Mouse (Mus musculus): ENCODE measurements around the gene F13a1. TPM values are rescaled to one million over a fixed set of nuclear protein-coding genes. Genes with fewer than 3 reads are reported as not detected.
A peak's percentile ranks its signal among the peaks of the same experiment; 100 is the strongest.

F13a1 gene
- total and polyA plus RNA-seq, 3 experiments, result not detected

- Histone ChIP-seq H3K79me2 (ENCODE audit: control insufficient read depth, insufficient read depth, low read length, poor library complexity) (no peaks in the 10 kb centered on the region), H3K27ac (ENCODE audit: control insufficient read depth, low read depth, low read length) (no peak overlapping the region), H3K4me1 (ENCODE audit: control insufficient read depth in 1 of 2, insufficient read depth in 2 of 2, low read length in 2 of 2) (no peaks in the 10 kb centered on the region), H3K36me3 (ENCODE audit: control insufficient read depth in 1 of 2, insufficient read depth in 2 of 2, low read length in 2 of 2) (no peaks in the 10 kb centered on the region), H3K9ac (ENCODE audit: control insufficient read depth, low read depth, low read length, poor library complexity, severe bottlenecking) (no peak overlapping the region), H3K9me3 (replicated peaks; ENCODE audit: insufficient read depth, low read length) (no peaks in the 10 kb centered on the region), H3K27me3 (ENCODE audit: control insufficient read depth in 1 of 2, insufficient read depth in 2 of 2, low read length in 2 of 2) (no peaks in the 10 kb centered on the region), H3K4me3 (ENCODE audit: control insufficient read depth in 1 of 2, insufficient read depth in 1 of 2, low read depth in 2 of 2, low read length in 2 of 2) (no peak overlapping the region)
- DNase-seq (ENCODE audit: low read depth, low spot score), result no peak
- no peak for TF ChIP-seq GATA1 (IDR thresholded peaks at IDR 0.05; ENCODE audit: low read depth, low read length)
- no peak for TF ChIP-seq POLR2AphosphoS2 (IDR thresholded peaks at IDR 0.05; ENCODE audit: low read length)
- TF ChIP-seq NELFE (IDR thresholded peaks at IDR 0.05; ENCODE audit: low read depth, low read length), result no peak
- no peak for TF ChIP-seq MYB (IDR thresholded peaks at IDR 0.05; ENCODE audit: low read depth, low read length)
- TF ChIP-seq RCOR1 (IDR thresholded peaks at IDR 0.05; ENCODE audit: low read depth, low read length), result no peak
- no peak for TF ChIP-seq RAD21 (IDR thresholded peaks at IDR 0.05; ENCODE audit: low read depth, low read length)
- TF ChIP-seq POLR2AphosphoS5 (IDR thresholded peaks at IDR 0.05; ENCODE audit: borderline replicate concordance, low read depth, low read length), result no peak
- no peak for TF ChIP-seq POLR2A (IDR thresholded peaks at IDR 0.05; ENCODE audit: control insufficient read depth in 1 of 2, insufficient read depth in 1 of 2, low read depth in 1 of 2, low read length in 2 of 2, poor library complexity in 1 of 2)
- no peak for TF ChIP-seq ETS1 (IDR thresholded peaks at IDR 0.05; ENCODE audit: low read depth, low read length)
- no peak for TF ChIP-seq UBTF (IDR thresholded peaks at IDR 0.05; ENCODE audit: borderline replicate concordance, insufficient read depth, low read depth, low read length)
- no peak for TF ChIP-seq HCFC1 (IDR thresholded peaks at IDR 0.05; ENCODE audit: low read depth, low read length)
- no peak for TF ChIP-seq TBP (IDR thresholded peaks at IDR 0.05; ENCODE audit: low read depth, low read length)
- TF ChIP-seq CHD2 (IDR thresholded peaks at IDR 0.05; ENCODE audit: low read length), result no peak
Observed at GRCm38 (mm10) chr13:37049018-37049417, 1.0 kb downstream of the F13a1 start.

GRCm38 (mm10) chr13:37045005-37045404, 5.0 kb downstream of the F13a1 start:
- Histone ChIP-seq H3K4me1 (ENCODE audit: control insufficient read depth in 1 of 2, insufficient read depth in 2 of 2, low read length in 2 of 2) (no peaks in the 10 kb centered on the region), H3K4me3 (ENCODE audit: control insufficient read depth in 1 of 2, insufficient read depth in 1 of 2, low read depth in 2 of 2, low read length in 2 of 2) (no peak overlapping the region)

DNA sequence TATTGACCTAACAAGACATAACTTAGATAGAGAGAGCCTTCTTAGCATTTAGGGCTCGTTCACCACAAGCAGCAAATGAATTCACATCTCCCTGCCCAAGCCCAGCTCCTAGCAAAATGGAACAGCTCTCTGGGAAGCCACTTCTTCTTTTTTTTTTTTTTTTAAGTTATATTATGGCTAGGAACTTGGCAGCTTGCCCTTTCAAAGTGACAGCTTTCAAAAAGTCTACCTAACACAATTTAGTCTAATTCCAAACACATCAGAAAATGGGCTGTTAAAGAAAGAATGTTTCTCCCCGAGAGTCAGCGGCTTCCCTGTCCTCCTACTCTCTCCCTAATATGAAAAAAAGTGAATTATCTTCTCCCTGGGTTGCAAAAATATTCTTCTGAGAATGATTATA, 15.3 kb downstream of the F13a1 start:
- TF ChIP-seq ZNF384 (IDR thresholded peaks at IDR 0.05; ENCODE audit: low read depth, low read length) (peak; percentile 33; the same call in 1 of the 2 replicates), ETS1 (IDR thresholded peaks at IDR 0.05; ENCODE audit: low read depth, low read length) (no peak)
- Histone ChIP-seq H3K4me1 (ENCODE audit: control insufficient read depth in 1 of 2, insufficient read depth in 2 of 2, low read length in 2 of 2) (no peaks in the 10 kb centered on the region), H3K36me3 (ENCODE audit: control insufficient read depth in 1 of 2, insufficient read depth in 2 of 2, low read length in 2 of 2) (no peaks in the 10 kb centered on the region), H3K9me3 (replicated peaks; ENCODE audit: insufficient read depth, low read length) (no peaks in the 10 kb centered on the region), H3K27ac (ENCODE audit: control insufficient read depth, low read depth, low read length) (no peak overlapping the region), H3K9ac (ENCODE audit: control insufficient read depth, low read depth, low read length, poor library complexity, severe bottlenecking) (no peak overlapping the region), H3K27me3 (ENCODE audit: control insufficient read depth in 1 of 2, insufficient read depth in 2 of 2, low read length in 2 of 2) (no peaks in the 10 kb centered on the region), H3K79me2 (ENCODE audit: control insufficient read depth, insufficient read depth, low read length, poor library complexity) (no peaks in the 10 kb centered on the region), H3K4me3 (ENCODE audit: control insufficient read depth in 1 of 2, insufficient read depth in 1 of 2, low read depth in 2 of 2, low read length in 2 of 2) (no peak overlapping the region)
- peak; percentile 3 for DNase-seq (ENCODE audit: low read depth, low spot score)

More at GRCm38 (mm10) chr13:37045005-37045404, 5.0 kb downstream of the F13a1 start:
- Histone ChIP-seq H3K27ac (ENCODE audit: control insufficient read depth, low read depth, low read length) (no peak overlapping the region), H3K27me3 (ENCODE audit: control insufficient read depth in 1 of 2, insufficient read depth in 2 of 2, low read length in 2 of 2) (no peaks in the 10 kb centered on the region), H3K79me2 (ENCODE audit: control insufficient read depth, insufficient read depth, low read length, poor library complexity) (no peaks in the 10 kb centered on the region), H3K36me3 (ENCODE audit: control insufficient read depth in 1 of 2, insufficient read depth in 2 of 2, low read length in 2 of 2) (no peaks in the 10 kb centered on the region), H3K9me3 (replicated peaks; ENCODE audit: insufficient read depth, low read length) (no peaks in the 10 kb centered on the region), H3K9ac (ENCODE audit: control insufficient read depth, low read depth, low read length, poor library complexity, severe bottlenecking) (no peak overlapping the region)
- DNase-seq (ENCODE audit: low read depth, low spot score), result peak; percentile 5
- TF ChIP-seq SMC3 (IDR thresholded peaks at IDR 0.05; ENCODE audit: low read depth, low read length) (no peak), MYC (IDR thresholded peaks at IDR 0.05; ENCODE audit: low read depth, low read length) (no peak), POLR2A (IDR thresholded peaks at IDR 0.05; ENCODE audit: control insufficient read depth in 1 of 2, insufficient read depth in 1 of 2, low read depth in 1 of 2, low read length in 2 of 2, poor library complexity in 1 of 2) (no peak), CTCF (IDR thresholded peaks at IDR 0.05 in 2 of 3, conservative IDR thresholded peaks at IDR 0.05 in 1 of 3; ENCODE audit: control insufficient read depth in 1 of 3, insufficient read depth in 1 of 3, low read depth in 2 of 3, low read length in 3 of 3, poor library complexity in 1 of 3, severe bottlenecking in 1 of 3) (peak in 2 of 3 experiments; percentile 15; a peak in 2 of 6 replicates)
